Mouse (Mus musculus) heart, adult 10 weeks (tissue): ENCODE results near the gene Scaf8. TPM values are rescaled to one million over a fixed set of nuclear protein-coding genes. Genes with fewer than 3 reads are reported as not detected.

Experiments used
- polyA plus RNA-seq: library from polyadenylated mRNA; stranded (reverse); fragments of 350-450 nt; fragmentation: Illumina TruSeq; extraction: RNeasy Lipid Tissue Mini Kit (QIAGEN cat#74804); gene quantifications from one replicate; pipeline ENCODE4 v1.2.3, GENCODE M21; 2014; ENCODE audit warnings: low read depth, low replicate concordance

Gene Scaf8
- 24.4 TPM for polyA plus RNA-seq

DNA sequence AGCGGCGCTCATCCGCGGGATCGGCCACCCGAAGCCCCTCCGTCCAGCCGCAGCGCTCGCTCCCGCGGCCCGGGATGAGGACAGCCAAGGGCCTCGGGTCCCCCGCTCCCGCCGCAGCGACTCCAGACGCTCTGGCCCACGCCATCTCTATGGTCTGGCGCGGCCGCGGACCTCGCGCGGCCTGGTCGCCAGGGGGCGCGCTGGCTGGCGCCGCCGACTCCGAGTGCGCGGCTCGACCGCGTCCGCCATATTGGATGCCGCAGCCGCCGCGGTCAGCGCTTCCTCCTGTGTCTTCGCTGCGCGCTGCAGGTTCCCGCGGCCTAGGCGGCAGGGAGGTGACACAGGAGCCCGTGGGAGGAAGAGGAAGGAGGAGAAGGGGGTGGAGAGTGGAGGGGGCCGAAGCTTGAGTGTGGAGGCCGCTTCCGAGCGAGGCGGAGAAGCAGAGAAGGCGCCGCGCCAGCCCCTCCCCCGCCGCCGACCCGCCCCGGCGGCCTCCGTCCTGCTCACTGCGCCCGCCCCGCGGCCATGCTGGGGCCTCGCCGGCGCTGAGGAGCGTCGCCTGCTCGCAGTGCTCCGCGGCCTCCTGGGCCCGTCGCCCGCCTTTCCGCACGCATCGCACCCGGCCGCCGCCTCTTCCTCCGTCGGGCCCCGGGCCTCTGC, at the start of gene Scaf8:
TSS of gene Scaf8 (plus strand) at position 253 of the 660 bp plus-strand sequence.

Other genes with a start within 250 kb of the Scaf8 start
- gene Tiam2, start 211.6 kb downstream of the Scaf8 start, polyA plus RNA-seq, result 3.2 TPM